Mouse (Mus musculus) forebrain, embryonic 14.5 days (tissue): Measurements from ENCODE around the gene Mical2. TPM values are rescaled to one million over a fixed set of nuclear protein-coding genes. Genes with fewer than 3 reads are reported as not detected.

Experiments
- ATAC-seq: fragments of 200-750 bp; cut with Nextera tagmentation; 2 replicates; pipeline ENCODE4 v1.8.0; 2017; ENCODE audit warnings: mild to moderate bottlenecking, moderate library complexity
- DNase-seq: peaks from one replicate; pipeline ENCODE4 v3.0.0-alpha.2; 2015; ENCODE audit warnings: low spot score
- H3K27ac ChIP-seq: fragments of 300-500 bp; sonication (generic); 2 replicates; pipeline ENCODE4 v1.5.1; 2014; ENCODE audit warnings: low read depth, mild to moderate bottlenecking, control low read depth, low read length, moderate library complexity
- H3K27me3 ChIP-seq: fragments of 300-500 bp; sonication (generic); replicated peaks from 2 replicates; pipeline ENCODE4 v1.6.1; 2014; ENCODE audit warnings: low read length, control low read depth, mixed read lengths; ENCODE audit not compliant: control insufficient read depth, insufficient read depth
- H3K36me3 ChIP-seq: fragments of 300-500 bp; sonication (generic); 2 replicates; pipeline ENCODE4 v1.6.1; 2014; ENCODE audit warnings: low read length, control low read depth; ENCODE audit not compliant: control insufficient read depth, insufficient read depth
- H3K4me1 ChIP-seq: fragments of 300-500 bp; sonication (generic); 2 replicates; pipeline ENCODE4 v1.6.1; 2014; ENCODE audit warnings: antibody characterized with exemption, low read length, control low read depth; ENCODE audit not compliant: control insufficient read depth, insufficient read depth
- H3K4me2 ChIP-seq: fragments of 300-500 bp; sonication (generic); 2 replicates; pipeline ENCODE4 v1.6.1; 2014; ENCODE audit warnings: mild to moderate bottlenecking, control low read depth, low read length
- H3K4me3 ChIP-seq: fragments of 300-500 bp; sonication (generic); 2 replicates; pipeline ENCODE4 v1.5.1; 2014; ENCODE audit warnings: low read depth, low read length, control low read depth
- H3K9ac ChIP-seq: fragments of 300-500 bp; sonication (generic); 2 replicates; pipeline ENCODE4 v1.6.1; 2014; ENCODE audit warnings: mild to moderate bottlenecking, low read length, control low read depth, moderate library complexity
- H3K9me3 ChIP-seq: fragments of 300-500 bp; sonication (generic); replicated peaks from 2 replicates; pipeline ENCODE4 v1.6.1; 2016; ENCODE audit warnings: low read length, control low read depth, mixed read lengths; ENCODE audit not compliant: control insufficient read depth
- WGBS: fragments of 180-500 bp; shearing (Covaris S2); extraction: QIAGEN DNeasy Blood & Tissue Kit; methylation state at CpG from one replicate; pipeline ENCODE4 v1.1.7; 2014; 5-methylcytosine and 5-hydroxymethylcytosine counted together
- polyA plus RNA-seq: library from polyadenylated mRNA; unstranded; fragments of >200 nt; fragmentation: Nextera tagmentation; extraction: Ambion mirVana; gene quantifications from 2 replicates; pipeline ENCODE4 v1.2.1, GENCODE M21; 2014

The Mical2 gene
- polyA plus RNA-seq, 1 experiment from 2014 or later: 2.6 TPM

DNA sequence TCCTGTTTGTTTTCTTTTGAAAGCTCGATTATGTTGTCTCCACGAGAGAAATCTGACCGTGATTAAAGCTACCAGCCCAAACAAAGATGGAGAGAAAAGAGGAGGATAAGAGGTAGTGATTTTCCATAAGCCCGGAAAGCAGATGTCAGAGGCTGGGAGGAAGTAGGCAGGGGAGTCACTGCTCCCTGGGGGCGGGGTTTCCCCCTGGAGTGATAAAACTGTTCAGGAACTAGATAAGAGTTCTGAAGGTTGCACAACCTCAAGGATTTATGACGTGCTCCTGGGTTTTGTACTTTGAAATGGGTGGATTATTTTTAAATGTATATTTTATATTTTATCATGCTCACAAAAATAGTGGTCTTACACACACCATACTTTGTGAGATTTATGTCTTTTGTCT lies 8.4 kb upstream of the Mical2 start:
- Histone ChIP-seq H3K9ac (no peak overlapping the region), H3K27ac (no peak overlapping the region), H3K4me1 (peaks cover 2% of the 10 kb centered on the region; the same call in 1 of the 2 replicates), H3K9me3 (no peaks in the 10 kb centered on the region), H3K27me3 (no peaks in the 10 kb centered on the region), H3K4me3 (no peak overlapping the region), H3K36me3 (no peaks in the 10 kb centered on the region), H3K4me2 (no peak overlapping the region)
- ATAC-seq (no peak), DNase-seq (no peak)
- WGBS: 64% methylated on average over 6 of the region's 6 CpGs

DNA sequence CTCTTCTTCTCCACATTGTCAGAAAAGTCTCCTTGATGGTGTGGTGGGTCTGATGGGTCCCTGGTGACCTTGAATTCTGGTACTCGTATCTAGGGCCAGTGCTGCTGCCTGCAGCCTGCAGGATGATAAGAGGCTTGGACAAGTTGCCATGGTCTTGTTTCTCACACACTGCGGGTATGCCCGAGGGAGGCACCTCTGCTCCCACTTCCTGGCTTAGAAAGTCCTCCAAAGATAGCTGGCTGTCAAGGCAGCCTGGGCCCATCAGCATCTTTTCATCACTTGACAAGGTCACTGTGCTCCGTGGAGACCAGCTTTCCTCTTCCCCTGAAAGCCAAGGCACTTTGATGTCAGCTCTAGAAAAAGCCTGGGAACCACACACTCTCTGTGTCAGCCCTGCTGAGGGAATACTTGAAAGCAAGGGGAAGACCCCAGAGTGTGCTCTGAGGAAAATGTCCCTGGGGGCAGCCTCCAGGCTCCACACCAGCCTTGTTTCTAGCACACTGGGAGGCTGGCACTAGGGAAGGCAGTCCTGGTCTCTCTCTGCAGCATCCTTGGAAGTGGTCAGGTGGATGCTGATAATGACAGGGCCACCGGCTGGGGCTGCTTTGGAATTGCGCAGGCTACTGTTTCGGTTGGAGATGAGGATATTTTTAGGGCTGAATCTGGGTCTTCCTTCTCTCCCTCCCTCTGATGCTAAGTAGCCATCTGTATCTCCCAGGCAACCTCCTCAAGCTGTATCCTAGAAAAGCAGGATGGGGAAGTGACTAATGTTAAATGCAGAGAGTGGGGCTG lies 2.7 kb upstream of the Mical2 start:
- Histone ChIP-seq H3K4me2 (no peak overlapping the region), H3K27me3 (peaks cover 21% of the 10 kb centered on the region), H3K4me3 (no peak overlapping the region), H3K9me3 (no peaks in the 10 kb centered on the region), H3K9ac (no peak overlapping the region), H3K27ac (no peak overlapping the region), H3K4me1 (peaks cover 9% of the 10 kb centered on the region), H3K36me3 (no peaks in the 10 kb centered on the region)
- DNase-seq (no peak), ATAC-seq (no peak)
- 72% methylated on average over 7 of the region's 7 CpGs for WGBS

DNA sequence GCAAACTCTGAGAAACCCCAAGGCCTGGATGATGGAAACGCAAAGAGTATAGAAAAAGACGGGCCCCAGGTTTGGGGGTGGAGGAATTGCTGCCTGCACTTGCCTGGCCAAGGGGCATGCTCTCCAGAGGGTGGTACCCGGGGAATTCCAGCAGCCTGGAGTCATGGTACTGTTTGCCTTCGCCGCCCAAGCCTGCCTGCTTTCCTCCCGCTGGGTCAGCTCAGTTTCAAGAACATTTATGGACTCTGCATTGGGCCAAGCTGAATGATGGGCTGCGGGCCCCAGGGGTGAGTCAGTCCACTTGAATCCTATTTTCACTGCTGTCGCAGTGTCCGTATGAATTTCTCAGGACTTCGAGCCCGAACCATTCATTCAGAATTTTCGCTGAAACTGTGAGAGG lies 802 bp upstream of the Mical2 start:
- H3K27me3 ChIP-seq: peaks cover 24% of the 10 kb centered on the region
- H3K36me3 ChIP-seq: no peaks in the 10 kb centered on the region
- 77% methylated on average over 12 of the region's 12 CpGs for WGBS
- H3K9me3 ChIP-seq: no peaks in the 10 kb centered on the region
- no peak overlapping the region for H3K9ac ChIP-seq
- no peak overlapping the region for H3K4me3 ChIP-seq
- ATAC-seq (no peak), DNase-seq (no peak)
- no peak overlapping the region for H3K4me2 ChIP-seq
- peaks cover 9% of the 10 kb centered on the region for H3K4me1 ChIP-seq
- H3K27ac ChIP-seq: no peak overlapping the region

DNA sequence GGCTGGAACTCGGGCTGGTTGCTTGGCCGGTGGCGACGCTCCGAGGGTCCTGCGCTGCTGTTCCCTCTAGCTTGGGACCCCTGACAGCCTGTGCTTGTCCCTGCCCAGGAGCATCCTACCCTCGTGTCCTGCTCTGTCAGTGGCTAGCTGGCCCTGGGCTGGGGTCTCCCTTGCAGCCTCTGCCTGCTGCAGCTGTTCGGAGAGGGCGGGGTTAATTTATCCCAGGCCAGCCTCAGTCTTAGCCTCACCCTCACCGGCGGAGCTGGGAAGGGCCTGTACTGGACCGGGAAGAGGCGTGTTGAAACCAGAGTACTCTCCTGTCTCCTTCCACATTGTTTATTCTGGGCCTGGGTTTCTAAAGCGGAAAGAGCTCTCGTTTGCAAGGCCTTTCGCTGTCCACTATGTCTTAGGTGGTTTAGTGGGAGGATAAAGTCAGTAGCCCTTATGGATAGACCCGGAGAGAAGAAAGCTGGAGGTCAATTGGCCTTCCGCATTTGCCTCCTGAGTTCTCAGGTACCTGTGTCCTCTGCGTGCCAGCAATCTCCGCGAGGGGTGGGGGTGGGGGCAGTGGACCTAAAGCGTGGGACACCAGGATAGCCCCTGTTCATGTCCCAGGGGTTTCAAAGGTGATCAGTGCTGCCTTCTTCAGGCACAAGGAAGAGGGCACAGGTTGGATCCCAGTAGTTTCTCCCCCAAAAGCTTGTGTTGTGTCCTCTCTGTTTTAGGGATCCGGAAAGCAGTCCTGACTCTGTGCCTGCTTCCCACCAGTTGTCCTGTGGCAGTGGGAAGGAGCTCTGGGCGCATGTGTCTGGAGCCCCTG lies 1.0 kb downstream of the Mical2 start:
- WGBS: 4% methylated on average over 24 of the region's 24 CpGs
- Histone ChIP-seq H3K4me2 (peak overlapping the region; percentile 98), H3K27me3 (peaks cover 24% of the 10 kb centered on the region), H3K9ac (peak overlapping the region; percentile 60), H3K4me1 (peaks cover 9% of the 10 kb centered on the region), H3K27ac (no peak overlapping the region), H3K4me3 (peak overlapping the region; percentile 53), H3K36me3 (no peaks in the 10 kb centered on the region), H3K9me3 (no peaks in the 10 kb centered on the region)
- DNase-seq (no peak), ATAC-seq (no peak)

DNA sequence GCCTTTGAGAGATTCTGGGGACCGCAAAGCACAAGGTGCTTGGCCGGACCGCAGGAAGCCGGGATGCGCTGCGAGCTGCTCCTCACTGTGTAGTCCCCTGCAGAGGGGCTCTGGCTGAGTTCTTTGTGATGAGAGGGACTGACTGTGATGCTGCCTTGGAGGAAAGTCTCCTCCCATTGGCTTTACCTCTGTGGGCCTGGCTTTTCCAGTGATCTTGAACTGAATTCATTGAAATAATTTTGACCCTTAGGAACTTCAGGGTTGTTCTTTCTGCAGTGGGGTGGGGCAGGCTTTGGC lies 1.6 kb downstream of the Mical2 start:
- Histone ChIP-seq H3K4me3 (no peak overlapping the region), H3K27me3 (peaks cover 24% of the 10 kb centered on the region), H3K27ac (no peak overlapping the region), H3K4me2 (peak overlapping the region; percentile 98; the same call in 1 of the 2 replicates), H3K36me3 (no peaks in the 10 kb centered on the region), H3K9me3 (no peaks in the 10 kb centered on the region), H3K4me1 (peaks cover 9% of the 10 kb centered on the region), H3K9ac (no peak overlapping the region)
- DNase-seq (no peak), ATAC-seq (no peak)
- WGBS: 16% methylated on average over 6 of the region's 6 CpGs

DNA sequence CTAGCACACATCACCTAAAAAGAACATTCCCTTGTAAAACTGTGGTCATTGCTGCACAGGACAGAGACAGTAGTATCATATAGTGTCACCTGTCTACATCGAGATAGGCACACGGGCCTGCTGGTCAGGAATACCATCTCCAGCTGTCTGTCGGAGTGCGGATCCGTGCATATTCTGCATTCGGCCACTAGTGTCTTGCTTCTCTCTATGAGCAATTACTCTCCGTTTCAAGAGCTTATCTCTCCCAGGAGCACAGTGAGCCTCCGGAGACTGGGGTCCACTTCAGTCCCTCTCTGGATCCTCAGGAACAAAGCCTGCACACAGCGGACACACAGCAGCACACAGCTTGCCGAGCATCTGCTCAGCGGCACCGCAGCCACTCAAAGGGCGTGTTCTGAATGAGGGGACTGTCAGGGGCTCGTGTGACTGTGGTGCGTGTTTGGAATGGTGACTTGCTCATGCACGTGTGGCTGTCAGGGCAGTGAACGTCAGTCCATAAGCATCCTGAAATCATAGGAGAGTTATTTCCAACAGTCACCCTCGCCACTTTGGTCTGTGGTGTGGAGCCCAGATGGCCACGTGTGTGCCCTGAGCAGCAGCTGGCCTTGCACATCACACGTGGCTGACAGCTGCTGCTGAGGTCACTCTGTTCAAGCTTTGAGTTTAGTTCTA lies 3.3 kb downstream of the Mical2 start:
- no peak overlapping the region for H3K9ac ChIP-seq
- DNase-seq (peak; percentile 19), ATAC-seq (no peak)
- H3K9me3 ChIP-seq: no peaks in the 10 kb centered on the region
- H3K27me3 ChIP-seq: peaks cover 22% of the 10 kb centered on the region
- no peaks in the 10 kb centered on the region for H3K36me3 ChIP-seq
- peaks cover 12% of the 10 kb centered on the region for H3K4me1 ChIP-seq
- no peak overlapping the region for H3K4me3 ChIP-seq
- H3K4me2 ChIP-seq: no peak overlapping the region
- WGBS: 68% methylated on average over 20 of the region's 20 CpGs
- H3K27ac ChIP-seq: no peak overlapping the region

DNA sequence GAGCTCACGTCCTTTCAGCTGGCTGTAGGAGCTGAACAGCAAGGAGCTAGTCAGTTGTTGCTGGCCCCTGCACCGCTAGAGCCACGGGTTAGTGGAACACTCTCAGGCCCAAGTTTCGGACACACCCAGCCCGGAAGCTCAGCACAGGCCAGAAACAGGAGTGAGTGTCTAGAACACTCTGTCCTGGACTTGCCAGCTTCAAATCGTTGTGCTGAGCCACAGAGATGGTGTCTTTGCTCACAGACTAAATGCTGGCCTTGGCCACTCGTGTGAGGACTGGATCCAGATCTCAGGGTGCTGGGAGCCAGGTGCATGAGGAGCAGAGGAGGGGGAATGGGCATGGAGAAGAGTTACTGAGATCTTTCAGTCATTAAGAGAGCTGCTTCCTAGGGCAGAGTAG lies 6.1 kb downstream of the Mical2 start:
- Histone ChIP-seq H3K4me1 (peaks cover 9% of the 10 kb centered on the region; the same call in 1 of the 2 replicates), H3K9me3 (no peaks in the 10 kb centered on the region)

DNA sequence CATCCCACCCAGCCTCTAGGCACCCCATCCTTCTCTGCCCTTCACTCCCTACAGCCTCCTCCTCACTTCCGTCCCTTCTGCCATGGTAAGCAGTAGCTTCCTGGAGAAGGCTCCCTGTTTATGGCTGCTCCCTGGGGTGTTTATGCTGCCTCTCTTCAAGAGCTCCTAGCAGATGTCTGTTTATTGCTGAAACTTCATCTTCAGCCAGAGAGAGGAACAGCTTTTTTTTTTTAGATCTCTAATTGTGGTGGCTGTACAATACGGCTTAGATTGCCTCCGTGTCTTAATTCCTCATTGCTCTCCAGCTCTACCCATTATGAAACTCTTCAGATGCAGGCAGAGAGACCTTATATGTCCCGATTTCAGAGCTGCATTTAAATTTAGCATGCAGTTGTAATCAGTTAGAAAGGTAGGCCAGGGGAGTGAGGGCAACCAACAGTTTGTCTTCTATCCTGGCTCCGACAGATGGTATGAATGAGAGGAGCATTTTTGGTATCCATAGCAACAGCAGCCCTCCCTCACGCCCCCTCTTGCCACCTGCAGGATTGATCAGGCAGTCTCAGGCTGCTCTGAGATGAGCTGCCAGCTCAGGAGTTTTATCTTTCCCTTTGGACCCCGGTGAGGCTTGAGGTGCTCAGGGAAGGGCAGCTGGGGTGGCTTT lies 7.8 kb downstream of the Mical2 start:
- Histone ChIP-seq H3K4me3 (no peak overlapping the region), H3K9me3 (no peaks in the 10 kb centered on the region), H3K36me3 (no peaks in the 10 kb centered on the region), H3K9ac (no peak overlapping the region), H3K4me2 (peak overlapping the region; percentile 1; the same call in 1 of the 2 replicates), H3K27ac (peak overlapping the region; percentile 52; the same call in 1 of the 2 replicates), H3K27me3 (0 out of 2 replicates have a peak, but pooled peaks cover 3% of the 10 kb centered on the region), H3K4me1 (peaks cover 9% of the 10 kb centered on the region; the same call in 1 of the 2 replicates)
- ATAC-seq (peak; percentile 85), DNase-seq (peak; percentile 87)
- WGBS: 26% methylated on average over 7 of the region's 7 CpGs

More for the DNA sequence above, 6.1 kb downstream of the Mical2 start:
- DNase-seq (no peak), ATAC-seq (no peak)
- 83% methylated on average over 7 of the region's 7 CpGs for WGBS
- Histone ChIP-seq H3K4me3 (no peak overlapping the region), H3K9ac (no peak overlapping the region), H3K27me3 (peaks cover 15% of the 10 kb centered on the region), H3K4me2 (no peak overlapping the region), H3K36me3 (no peaks in the 10 kb centered on the region), H3K27ac (no peak overlapping the region)
